Mouse (Mus musculus): ENCODE measurements around the gene Prrt4.

GRCm38 (mm10) chr6:29195146-29195545, 15.8 kb upstream of the Prrt4 start:
- no peak for TF ChIP-seq EP300 (optimal IDR thresholded peaks at IDR 0.05)
- TF ChIP-seq CTCF (IDR thresholded peaks at IDR 0.05; ENCODE audit: low read depth), result no peak

Data from stomach, postnatal 0 days (tissue).